Mouse (Mus musculus): ENCODE results near the gene Prdm11.

Prdm11 gene

DNA sequence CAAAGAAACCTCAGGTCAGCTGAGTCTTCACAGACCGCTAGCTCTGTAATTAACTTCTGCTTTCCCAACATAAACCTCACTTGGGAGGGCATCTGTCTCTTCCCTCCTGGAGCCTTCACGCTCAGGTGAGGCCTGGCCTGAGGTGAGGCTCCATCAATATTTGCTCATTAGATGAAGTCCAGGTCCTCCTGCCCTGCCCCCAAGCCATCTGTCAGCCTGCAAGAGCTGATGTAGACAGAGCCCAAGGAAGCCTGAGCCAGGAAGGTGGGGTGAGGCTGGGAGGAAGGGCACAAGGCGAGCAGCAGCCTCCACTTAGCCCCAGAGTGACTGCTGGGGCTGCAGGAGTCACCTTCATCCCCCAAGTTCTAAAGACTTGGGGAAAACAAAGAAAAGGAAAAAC, 110.5 kb downstream of the Prdm11 start:
- no peak for DNase-seq (ENCODE audit: inconsistent age in 2 of 2, low spot score in 1 of 2)

DNA sequence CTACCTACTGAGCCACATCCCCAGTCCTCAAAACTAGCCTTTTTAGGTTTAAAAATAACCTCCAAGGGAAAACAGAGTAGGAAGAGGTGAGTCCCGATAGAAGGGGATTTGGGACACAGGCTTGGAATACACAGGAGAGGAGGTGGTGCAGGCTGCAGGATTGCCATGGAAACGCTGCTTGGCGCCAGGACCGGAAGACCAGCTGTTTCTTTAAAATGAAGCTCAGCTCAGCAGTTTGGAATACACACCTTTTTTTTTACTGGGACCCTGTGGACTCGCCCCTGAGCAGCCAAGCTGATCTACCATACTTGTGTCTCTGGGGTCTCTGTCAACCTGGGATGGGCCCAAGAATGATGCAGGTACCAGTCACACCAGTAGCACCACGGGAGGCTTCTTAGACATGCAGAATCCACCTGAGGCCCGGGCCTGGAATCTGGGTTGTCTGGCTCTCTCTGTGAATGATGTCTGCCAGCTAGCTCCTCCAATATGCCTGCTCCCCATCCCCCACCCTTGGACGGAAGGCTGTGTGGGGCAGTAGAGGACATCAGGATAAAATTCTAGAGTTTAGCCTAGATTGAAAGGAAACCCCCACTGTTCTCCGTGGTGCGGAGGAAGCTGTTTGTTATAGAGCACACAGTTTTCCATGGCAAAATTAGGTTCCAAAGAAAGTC, 111.5 kb downstream of the Prdm11 start:
- DNase-seq (ENCODE audit: inconsistent age in 2 of 2, low spot score in 1 of 2): no peak

DNA sequence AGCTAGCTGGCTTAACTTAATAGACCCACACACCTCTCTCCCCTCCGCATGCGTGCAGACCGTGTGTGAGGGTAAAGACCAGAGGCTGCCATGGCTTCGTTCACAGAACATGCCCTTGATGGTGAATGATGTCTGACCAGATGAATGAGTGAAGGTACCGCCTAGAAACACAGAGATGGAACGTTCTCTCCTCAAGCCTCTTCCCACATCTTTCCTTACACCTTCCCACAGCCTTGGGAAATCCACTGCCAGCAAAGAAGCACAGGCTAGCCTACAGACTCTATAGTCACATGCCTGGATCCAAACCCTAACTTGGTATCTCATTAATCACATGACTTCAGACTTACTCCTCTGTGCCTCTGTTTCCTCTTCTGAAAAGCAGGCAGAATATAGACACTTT, 112.6 kb downstream of the Prdm11 start:
- no peak for DNase-seq (ENCODE audit: inconsistent age in 2 of 2, low spot score in 1 of 2)

DNA sequence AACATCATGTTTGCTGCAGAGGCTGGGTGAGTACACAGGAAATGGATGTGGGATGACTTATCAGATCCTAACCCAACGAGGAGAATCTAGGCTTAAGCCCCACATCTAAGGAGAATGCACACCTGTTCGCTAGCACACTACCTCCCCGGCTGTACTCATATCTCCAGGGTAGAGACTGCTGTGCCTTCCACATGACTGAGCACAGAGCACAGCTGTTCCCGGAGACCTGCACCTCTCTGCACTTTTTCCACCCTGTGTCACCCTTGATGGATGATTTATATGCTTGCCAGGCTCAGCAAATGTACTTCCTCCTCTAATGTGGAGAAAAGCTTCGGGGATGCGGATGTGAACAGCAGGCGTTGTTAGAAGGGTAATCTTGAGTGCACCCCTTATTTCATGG, 114.9 kb downstream of the Prdm11 start:
- DNase-seq (ENCODE audit: inconsistent age in 2 of 2, low spot score in 1 of 2): no peak

DNA sequence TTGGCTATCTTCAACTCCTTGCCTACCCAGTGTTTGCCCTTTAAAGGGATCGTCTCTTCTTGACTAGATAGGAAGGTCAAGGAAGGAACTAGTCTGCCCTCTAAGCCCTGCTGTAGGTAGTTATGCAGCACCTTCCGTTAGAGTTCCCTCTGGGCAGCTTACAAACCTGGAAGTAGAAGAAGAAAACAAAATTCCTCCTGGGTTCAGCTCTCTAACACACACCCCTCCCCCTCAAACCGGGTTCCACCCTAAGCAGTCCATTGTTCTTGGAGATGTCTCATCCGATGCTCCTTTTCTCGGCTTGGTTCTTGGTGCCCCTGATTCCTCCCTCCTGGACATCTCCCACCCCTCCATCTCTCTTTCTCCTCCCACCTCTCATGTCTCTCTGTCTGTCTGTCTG, 116.3 kb downstream of the Prdm11 start:
- no peak for DNase-seq (ENCODE audit: inconsistent age in 2 of 2, low spot score in 1 of 2)

DNA sequence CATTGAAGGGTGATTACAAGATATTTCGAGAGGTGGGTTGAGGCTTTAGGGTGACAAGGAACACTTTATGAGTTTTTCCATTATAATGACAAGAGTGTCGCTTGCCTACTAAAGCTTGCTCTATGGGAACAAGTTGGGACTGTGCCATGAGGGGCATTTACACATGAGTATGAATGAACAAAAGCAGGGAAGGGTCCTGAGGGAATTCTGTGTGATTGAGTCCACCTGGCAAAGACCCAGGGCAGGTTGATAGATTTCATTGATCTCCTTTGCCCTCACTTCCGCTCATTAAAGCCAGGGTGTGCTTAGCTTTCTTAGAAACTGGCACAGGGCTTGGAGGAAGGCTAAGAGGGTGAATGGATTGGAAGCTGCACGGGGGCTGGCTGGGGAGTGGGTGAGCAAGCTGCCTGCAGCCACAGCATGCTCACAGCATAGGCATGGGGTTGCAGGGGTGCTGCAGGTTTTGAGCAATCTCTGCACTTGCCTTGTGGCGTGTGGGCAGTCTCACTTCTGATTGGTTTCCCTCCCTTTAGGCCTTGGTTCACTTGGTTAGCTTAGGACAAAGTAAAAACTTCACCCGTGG, 121.2 kb downstream of the Prdm11 start:
- no peak for DNase-seq (ENCODE audit: inconsistent age in 2 of 2, low spot score in 1 of 2)

DNA sequence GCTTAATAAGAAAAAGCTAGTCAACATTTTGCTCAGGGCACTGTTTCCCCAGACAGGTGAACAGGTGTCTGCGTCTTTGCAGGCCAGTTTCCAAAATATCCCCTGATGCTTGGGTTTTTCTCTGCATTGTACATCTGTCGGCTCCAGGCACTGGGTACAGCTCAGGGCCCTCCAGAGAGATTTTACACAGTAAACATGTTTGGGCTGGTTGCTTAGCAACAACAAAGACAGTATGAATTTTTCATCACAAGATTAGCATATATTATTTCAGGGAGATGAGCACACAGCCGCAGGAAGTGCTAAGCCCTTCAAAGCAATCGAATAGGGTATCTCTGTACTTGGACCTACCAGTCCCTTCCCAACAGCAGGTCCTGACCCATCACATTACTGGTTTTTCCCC, 125.3 kb downstream of the Prdm11 start:
- DNase-seq (ENCODE audit: inconsistent age in 2 of 2, low spot score in 1 of 2): no peak

DNA sequence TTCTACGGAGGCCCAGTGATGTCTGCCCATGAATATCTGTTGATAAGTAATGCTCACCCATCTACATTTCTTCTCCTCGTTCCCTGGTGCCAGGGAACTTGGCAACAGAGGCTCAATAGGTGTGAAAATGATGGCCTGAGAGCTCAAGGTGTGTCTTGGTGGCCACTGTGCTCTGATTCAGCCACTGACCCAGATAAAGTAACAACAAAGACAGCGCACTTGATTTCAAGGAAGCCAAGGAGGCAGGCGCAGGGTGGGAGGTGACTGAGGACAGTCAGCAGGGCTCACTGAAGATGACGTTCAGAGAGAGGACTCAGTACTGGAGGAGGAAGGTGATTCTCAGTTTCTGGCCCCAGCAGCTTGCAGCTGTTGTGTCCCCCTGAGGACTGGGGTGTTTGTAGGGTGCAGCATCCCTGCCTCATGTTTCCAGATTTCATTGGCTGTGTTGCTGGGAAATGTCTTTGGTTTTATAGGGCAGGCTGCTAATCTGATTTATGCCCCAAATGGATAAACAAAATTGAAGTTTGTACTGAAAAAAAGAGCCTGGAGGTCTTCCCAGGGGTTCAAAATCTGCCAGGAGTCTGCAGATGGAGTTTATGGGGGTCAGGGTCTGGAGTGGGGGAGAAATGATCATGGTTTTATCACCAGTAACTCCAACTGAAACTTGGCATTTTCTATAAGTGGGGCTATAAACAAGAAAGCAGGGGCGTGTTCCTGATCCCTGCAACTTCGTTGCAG, 128.4 kb downstream of the Prdm11 start:
- DNase-seq (ENCODE audit: inconsistent age in 2 of 2, low spot score in 1 of 2): no peak

DNA sequence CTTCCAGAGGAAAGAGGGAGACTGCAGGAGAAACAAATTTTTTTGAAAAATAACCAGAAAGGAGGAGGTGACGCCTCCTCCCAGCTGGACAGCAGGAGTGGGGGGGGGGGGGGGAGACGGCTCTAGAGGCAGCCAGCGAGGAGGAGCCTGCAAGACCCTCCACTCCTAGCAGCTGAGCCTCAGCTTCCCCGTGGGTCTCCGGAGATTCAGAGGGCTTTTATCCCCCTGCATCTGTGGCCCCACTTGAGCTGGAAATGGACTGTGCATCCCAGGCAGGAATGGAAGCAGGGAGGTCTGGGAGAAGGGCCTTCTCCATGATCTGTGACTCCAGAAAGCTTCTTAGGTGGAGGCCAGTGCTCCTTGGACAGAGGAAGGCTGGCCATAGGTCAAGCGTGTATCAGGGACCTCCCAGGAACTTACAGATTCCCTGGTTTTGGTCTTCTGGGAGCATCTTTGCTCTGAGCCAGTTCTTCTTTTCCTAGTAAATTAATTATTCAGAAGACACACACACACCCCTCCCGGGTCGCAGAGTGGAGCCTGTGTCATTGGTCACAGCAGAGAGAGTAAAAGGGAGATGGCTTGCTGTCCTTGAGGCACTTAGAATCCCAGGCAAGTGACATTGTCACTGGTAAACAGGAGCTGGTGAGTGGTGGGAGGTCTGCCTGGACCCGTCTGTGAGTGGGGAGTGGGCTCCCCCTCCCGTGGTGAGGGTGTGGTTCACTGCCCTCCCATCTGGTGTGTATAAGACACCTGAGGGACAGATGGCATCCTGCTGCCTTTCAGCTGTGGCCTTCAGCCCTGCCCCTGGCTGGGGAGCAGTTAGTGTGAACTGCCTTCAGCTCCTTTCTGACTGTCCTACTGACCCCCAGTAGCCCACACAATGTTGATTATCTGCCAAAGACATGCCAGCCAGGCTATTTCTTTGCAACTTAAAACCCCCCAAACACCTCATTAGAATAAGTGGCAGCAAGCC, 130.0 kb downstream of the Prdm11 start:
- DNase-seq (ENCODE audit: inconsistent age in 2 of 2, low spot score in 1 of 2): no peak
